ENCODE assay signal across 8 mouse cellular contexts in the genomic region with DNA sequence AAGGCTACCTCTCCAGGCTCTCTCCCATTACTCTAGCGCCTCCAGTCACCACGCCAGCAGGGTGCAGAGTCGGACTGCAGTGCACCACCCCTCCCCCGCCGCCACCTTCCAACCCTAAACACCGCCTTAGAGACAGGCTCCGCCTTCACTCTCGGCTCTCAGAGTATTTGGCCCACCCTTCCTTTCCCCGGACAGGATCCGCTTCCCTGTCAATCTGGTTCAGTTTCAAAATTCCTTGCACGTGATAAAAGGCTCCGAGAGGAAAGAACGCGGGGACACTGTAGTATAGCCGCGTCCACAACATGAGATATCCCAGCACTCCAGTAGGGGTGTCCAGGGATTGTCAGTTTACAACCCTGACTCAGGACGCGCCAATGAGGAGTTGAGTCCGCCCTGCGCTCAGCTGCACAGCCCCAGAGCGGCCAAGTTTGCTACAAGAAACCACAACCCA. TPM values are rescaled to one million over a fixed set of nuclear protein-coding genes. Genes with fewer than 3 reads are reported as not detected.
A peak's percentile ranks its signal among the peaks of the same experiment; 100 is the strongest.
DNase-seq lines count a peak whose midpoint lies in the region; ATAC-seq and TF ChIP-seq lines count a peak whose summit lies in the region.

No protein-coding gene starts in this region.

- peak overlapping the region; percentile 67 for H3K9ac ChIP-seq in intestine, embryonic 14.5 days (ENCODE audit: low read length)

- peak overlapping the region; percentile 72 for H3K4me3 ChIP-seq in intestine, embryonic 14.5 days (ENCODE audit: low read depth, low read length)
- peak overlapping the region; percentile 61 for H3K4me3 ChIP-seq in left cerebral cortex, adult 2 months

- peak overlapping the region; percentile 96 for H3K4me2 ChIP-seq in intestine, embryonic 14.5 days (ENCODE audit: low read length)

- peaks cover 3% of the 10 kb centered on the region for H3K4me1 ChIP-seq in intestine, embryonic 14.5 days (replicated peaks; ENCODE audit: control insufficient read depth, insufficient read depth, low read length)

- no peaks in the 10 kb centered on the region for H3K9me3 ChIP-seq in intestine, embryonic 14.5 days (ENCODE audit: control insufficient read depth, low read length)

- 0 out of 2 replicates have a peak, but pooled peaks cover 15% of the 10 kb centered on the region for H3K27me3 ChIP-seq in intestine, embryonic 14.5 days (replicated peaks; ENCODE audit: control insufficient read depth, insufficient read depth, low read length)

- H3K36me3 ChIP-seq in intestine, embryonic 14.5 days (ENCODE audit: control insufficient read depth, insufficient read depth, low read length) = peaks cover 11% of the 10 kb centered on the region

- peak overlapping the region; percentile 84 for H3K27ac ChIP-seq in intestine, embryonic 14.5 days (ENCODE audit: low read depth)
- peak overlapping the region; percentile 37; the same call in 1 of the 2 replicates for H3K27ac ChIP-seq in left cerebral cortex, adult 2 months

- TF ChIP-seq CTCF in left cerebral cortex, adult 2 months (IDR thresholded peaks at IDR 0.05) = peak; percentile 43

- intact Hi-C loops in gastrocnemius, postnatal 36 days (cut with DNase I) = loop anchor here (2.0 to 10.0 kb wide), 3 partner anchors 67 to 501 kb away; no protein-coding TSS in a partner anchor
- intact Hi-C loops in left cerebral cortex, adult 2 months (cut with DNase I) = loop anchor here (1.0 to 10.0 kb wide), 3 partner anchors 139 to 603 kb away; no protein-coding TSS in a partner anchor

- DNase-seq in adrenal gland, adult 8-10 months = peak; percentile 92
- DNase-seq in embryo, embryonic 9.5 days (ENCODE audit: extremely low spot score) = peak; percentile 79
- DNase-seq in gastrocnemius, postnatal 36 days = peak; percentile 79 to 85
- DNase-seq in intestine, embryonic 14.5 days (ENCODE audit: low spot score) = peak; percentile 88
- peak; percentile 47 to 69 for DNase-seq in left cerebral cortex, adult 2 months (ENCODE audit: extremely low spot score in 1 of 2, low spot score in 2 of 2)
- peak; percentile 95 for DNase-seq in lung, postnatal 25 days (ENCODE audit: low spot score)
- peak; percentile 62 to 65 for DNase-seq in right cerebral cortex, adult 2 months (ENCODE audit: low spot score in 2 of 2)

- WGBS in intestine, embryonic 14.5 days = under 1% methylated on average over 21 of the region's 21 CpGs

- peak; percentile 80 for ATAC-seq in intestine, embryonic 14.5 days (replicated peaks; ENCODE audit: low FRiP score, low TSS enrichment, low read depth)
- no peak for ATAC-seq in inflammation-experienced regulatory T-cells, adult 6 months

RNA-seq across cellular contexts. Expression of a gene that starts 2.0 kb away (rescaled TPM):
- 10 to 100 TPM; 15.1 to 22.1 (median 18.6) TPM for total RNA-seq in adrenal gland, adult 8-10 months (2022)
- total RNA-seq in gastrocnemius, postnatal 36 days (2021) = 1 to 10 TPM; 6.2 to 7.6 TPM
- 7.4 and 13.6 TPM in 2 replicates for polyA plus RNA-seq in intestine, embryonic 14.5 days (2014; fragmentation: Nextera tagmentation; extraction: Ambion mirVana)
- 1 to 10 TPM; 2.8 to 3.9 TPM for total RNA-seq in left cerebral cortex, adult 2 months (2021)
- under 1 TPM in 2 of 3 experiments, not detected in 1; 0.20 to 0.35 TPM for polyA plus RNA-seq in inflammation-experienced regulatory T-cells, adult 6 months (2017; shearing (Covaris generic))
